Mouse (Mus musculus) liver, adult 2 months (tissue): ENCODE measurements at regions not wholly inside any gene's neighbourhood (a gene's known extent, or its start where the extent isn't known, plus 50 kb on each side); places are given as distances from the start of the nearest gene placed in this dataset.

Experiments
- CTCF ChIP-seq: fragments of 200-500 bp; IDR thresholded peaks from 2 replicates; pipeline ENCODE4 v1.5.1; 2011; ENCODE audit warnings: low read depth, low read length, control low read depth
- POLR2A ChIP-seq: fragments of 200-500 bp; IDR thresholded peaks from 2 replicates; pipeline ENCODE4 v1.6.1; 2011; ENCODE audit warnings: low read length, control low read depth; ENCODE audit not compliant: insufficient read depth; ENCODE audit errors: extremely low read depth

DNA sequence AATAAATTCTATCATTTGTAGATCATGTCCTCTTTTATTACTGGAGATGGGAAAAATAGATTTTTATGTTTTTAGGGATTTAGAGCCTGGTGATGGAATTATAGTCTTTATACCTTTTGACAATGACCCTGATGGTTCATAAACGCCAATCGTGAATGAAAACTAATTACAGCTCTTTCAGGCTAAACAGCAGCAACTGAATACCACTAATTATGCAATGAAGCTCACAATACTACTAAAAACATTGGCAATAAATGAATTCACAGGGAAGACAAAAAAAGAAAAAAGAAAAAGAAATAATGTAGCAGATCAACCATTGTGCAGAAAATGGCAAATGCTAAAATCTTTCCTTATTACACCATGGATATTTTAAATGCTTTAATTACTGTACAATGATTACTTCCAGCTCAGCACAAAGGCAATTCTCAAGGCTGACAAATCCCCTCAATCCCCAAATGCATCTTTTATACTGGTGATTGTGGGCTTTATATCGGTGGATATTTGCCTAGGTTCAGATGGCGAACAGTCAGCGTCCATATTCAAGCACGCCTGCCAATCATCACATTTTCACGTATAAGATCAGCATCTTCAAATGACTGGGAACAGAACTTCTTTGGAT lies 191.2 kb upstream of the Slc7a11 start:
- TF ChIP-seq POLR2A (no peak), CTCF (no peak)
